Mouse (Mus musculus): ENCODE data around the gene Shc4.

DNA sequence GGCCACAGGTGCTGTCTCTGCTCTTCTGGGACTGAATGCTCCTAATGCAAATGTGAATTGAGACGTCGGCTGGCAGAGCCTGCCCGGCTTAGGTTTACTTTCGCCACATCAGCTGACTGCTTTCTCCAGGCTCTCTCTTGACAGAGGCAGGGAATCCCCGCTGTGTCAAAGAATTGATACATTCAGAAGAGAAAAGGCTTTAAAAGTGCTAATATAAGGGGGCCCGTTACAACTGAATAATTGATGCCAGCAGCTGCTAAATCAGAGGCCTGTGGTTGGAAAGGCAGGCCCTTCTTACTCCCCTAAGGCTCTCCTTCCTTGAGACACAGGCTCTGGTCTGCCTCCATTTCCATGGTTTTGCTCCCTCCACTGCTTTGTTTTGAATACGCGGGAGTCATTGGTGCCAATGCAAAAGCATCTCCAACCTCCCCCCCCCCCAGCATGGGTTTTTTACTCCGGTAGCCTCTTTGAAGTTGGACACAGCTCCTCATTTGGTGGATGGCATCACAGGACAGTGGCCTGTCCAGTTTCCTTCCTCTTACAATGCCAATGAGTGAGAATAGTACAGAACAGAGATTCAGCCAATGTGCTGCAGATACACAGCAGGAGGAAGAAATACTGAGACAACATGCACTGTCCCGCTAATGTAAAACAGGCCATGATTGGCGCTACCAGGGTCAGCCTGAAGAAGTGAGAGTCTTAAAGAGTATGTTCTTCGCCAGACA lies 18.9 kb downstream of the Shc4 start:
- no peak for TF ChIP-seq CTCF (IDR thresholded peaks at IDR 0.05; ENCODE audit: low read depth, low read length)
- no peak for TF ChIP-seq POLR2A (IDR thresholded peaks at IDR 0.05; ENCODE audit: extremely low read depth, insufficient read depth, low read length)

Measured in liver, adult 2 months (tissue).